Mouse (Mus musculus) WW6 (cell line): Measurements from ENCODE around the gene Clec5a.
A peak's percentile ranks its signal among the peaks of the same experiment; 100 is the strongest.

Source experiments
- DNase-seq: peaks from one replicate; pipeline ENCODE4 v3.0.0-alpha.2; 2013; ENCODE audit warnings: low read depth, low spot score

Gene Clec5a

DNA sequence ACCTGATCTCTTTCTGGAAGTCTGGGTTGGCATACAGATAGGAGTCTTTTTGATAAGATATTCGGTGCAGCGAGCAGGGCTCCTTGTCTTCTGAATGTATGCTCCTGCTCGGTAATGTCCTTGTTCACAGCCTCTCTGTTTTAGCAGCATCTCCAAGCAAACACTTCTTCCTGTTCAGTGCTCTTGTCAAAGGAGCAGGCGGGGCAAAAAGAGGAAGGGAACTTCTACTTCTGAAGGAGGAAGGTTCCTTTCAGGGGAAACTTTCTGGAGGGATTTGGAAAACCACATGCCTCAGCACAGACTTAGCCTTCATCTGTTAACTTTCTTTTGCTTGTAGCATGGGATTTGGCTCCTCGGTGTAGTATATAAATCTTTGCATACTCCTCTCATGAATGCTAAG is at the start of gene Clec5a:
Clec5a (minus strand) TSS at position 177 of the 400 bp plus-strand sequence.
- DNase-seq = no peak

DNA sequence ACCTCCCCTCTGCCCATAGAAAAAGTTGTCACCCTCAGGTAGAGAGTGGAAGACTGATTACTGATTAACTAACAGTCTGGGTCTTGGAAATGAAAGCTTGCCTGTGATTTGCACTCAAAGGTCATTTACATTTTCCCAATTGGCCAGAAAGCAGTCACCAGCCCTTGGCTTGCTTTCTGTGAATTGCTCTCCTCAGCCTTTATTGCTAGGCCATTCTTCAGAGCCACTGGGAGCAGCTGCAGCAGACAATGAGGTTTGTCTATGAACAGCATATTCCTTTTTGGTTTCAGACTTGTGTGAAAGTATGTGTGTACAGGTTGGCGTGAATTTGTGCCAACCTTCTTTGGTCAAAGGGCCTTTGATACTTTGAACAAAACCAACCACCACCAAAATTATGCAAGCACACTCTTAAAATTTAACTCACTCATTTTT is 49.0 kb upstream of the Clec5a start:
- no peak for DNase-seq

DNA sequence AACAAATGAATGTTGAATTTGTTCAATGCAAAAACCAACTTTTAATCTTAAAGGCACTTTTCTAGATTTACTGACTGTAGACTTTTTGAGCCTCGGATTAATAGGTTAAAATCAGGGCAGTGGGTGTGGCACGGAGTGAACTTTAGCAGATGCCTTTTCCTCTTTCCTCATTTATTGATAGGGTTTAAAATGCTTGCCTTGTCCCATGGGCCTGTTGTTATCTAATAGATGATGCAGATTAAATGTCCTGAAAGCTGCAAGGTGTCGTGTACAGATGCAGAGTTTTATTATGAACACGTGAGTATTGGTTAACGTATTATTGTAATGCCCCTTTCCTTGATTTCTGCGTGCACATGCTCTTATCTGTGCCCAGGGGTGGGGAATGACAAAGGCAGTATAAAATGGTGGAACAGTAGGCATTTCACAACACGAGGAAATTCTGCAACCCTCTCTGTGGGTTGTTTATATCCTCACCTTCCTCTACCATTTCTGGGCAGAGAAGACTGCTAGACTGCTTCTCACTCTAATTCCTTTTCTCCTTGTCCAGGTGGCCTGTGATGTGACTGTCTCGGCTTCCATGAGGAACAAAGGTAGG is 42.9 kb upstream of the Clec5a start, which contains the start of gene Mgam:
Mgam (plus strand) TSS at position 426 of the 595 bp plus-strand sequence.
- no peak for DNase-seq

DNA sequence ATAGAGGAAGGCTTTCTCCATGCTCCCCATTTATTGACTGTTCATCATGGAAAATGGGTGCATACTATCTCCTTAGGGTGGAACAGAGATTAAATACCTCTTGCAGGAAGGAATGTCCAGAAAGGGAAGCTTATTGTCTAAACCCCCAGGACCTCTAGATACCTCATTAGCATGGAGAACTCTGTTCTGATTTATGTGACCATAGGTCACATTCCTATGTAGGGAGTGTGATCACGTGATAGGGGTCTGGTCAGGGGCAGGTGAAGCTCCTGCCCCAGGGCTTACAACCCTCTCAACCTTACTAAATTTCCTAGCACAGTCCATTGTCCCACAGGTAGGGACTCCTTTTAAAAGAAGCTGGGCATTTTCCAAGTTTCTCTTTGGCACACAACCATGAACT is 40.5 kb upstream of the Clec5a start:
- DNase-seq = no peak

GRCm38 (mm10) chr6:40617965-40618364 is 32.3 kb upstream of the Clec5a start:
- DNase-seq = peak; percentile 22

GRCm38 (mm10) chr6:40613260-40613852 is 27.7 kb upstream of the Clec5a start, which contains the start of gene Tas2r138:
Gene Tas2r138 (minus strand): TSS chr6:40613310.
- DNase-seq = no peak

- no peak for DNase-seq
These were observed 24.6 kb upstream of the Clec5a start for GRCm38 (mm10) chr6:40610244-40610643.

- no peak for DNase-seq
These were observed 21.8 kb upstream of the Clec5a start for GRCm38 (mm10) chr6:40607431-40607830.

GRCm38 (mm10) chr6:40598546-40598945 is 12.9 kb upstream of the Clec5a start:
- DNase-seq = peak; percentile 5

- no peak for DNase-seq
These were observed 9.4 kb upstream of the Clec5a start for GRCm38 (mm10) chr6:40594804-40595550.

- DNase-seq = no peak
These were observed 2.7 kb upstream of the Clec5a start for GRCm38 (mm10) chr6:40588346-40588745.

DNA sequence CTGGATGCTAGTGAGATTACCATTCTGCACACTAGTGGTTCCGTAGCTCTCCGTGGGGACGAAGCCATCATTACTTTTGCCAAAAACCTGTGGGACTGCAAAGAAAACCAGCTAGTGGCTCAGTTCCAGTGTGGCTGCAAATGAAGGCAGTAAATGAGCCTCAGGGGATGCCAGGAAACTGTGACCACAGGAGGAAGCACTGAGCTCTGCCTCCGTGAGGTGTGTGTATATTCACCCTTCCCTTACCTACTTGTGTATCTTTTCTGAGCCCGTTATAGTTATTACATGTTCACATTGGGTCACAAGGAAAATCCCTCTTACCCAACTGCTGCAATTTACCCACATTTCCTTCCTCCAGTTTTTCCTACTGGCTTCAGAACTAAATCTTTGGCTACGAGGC is 1.3 kb downstream of the Clec5a start:
- no peak for DNase-seq

GRCm38 (mm10) chr6:40576305-40576704 is 9.3 kb downstream of the Clec5a start:
- no peak for DNase-seq

- no peak for DNase-seq
These were observed 12.0 kb downstream of the Clec5a start for GRCm38 (mm10) chr6:40573618-40574017.

GRCm38 (mm10) chr6:40569187-40569586 is 16.4 kb downstream of the Clec5a start, which contains the start of gene Olfr460:
Gene Olfr460 (plus strand): TSS chr6:40569487.
- no peak for DNase-seq

- DNase-seq = no peak
These were observed 30.7 kb downstream of the Clec5a start, which contains the start of gene Olfr461 for GRCm38 (mm10) chr6:40554950-40555349. Gene Olfr461 (minus strand): TSS chr6:40555050.

DNA sequence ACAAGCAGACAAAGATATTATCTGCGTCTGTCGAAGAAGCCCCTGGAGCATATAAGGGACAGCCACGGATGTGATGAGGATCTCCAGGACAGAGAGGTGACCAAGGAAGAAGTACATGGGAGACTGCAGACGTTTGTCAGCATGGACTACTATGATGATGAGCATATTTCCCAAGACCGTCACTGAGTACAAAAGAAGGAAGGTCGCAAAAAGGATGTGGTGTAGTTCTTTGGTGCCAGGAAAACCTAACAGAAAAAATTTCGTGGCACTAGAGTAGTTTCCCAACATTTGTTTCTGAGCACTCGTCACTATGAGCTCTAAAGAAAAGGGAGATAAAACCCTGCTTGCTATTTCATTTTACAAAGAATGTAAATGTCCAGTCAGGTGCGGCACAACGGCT is 40.9 kb downstream of the Clec5a start:
- no peak for DNase-seq
